Mouse (Mus musculus): ENCODE results near the gene Fars2. TPM values are rescaled to one million over a fixed set of nuclear protein-coding genes. Genes with fewer than 3 reads are reported as not detected.

Fars2 gene
- polyA plus RNA-seq, 1 experiment from 2014 or later = 33.5 TPM

GRCm38 (mm10) chr13:36200453-36200852 is 83.2 kb downstream of the Fars2 start:
- Histone ChIP-seq H3K4me1 (replicated peaks) (no peaks in the 10 kb centered on the region), H3K9me3 (no peaks in the 10 kb centered on the region), H3K27ac (no peak overlapping the region), H3K4me3 (no peak overlapping the region), H3K4me2 (no peak overlapping the region), H3K36me3 (no peaks in the 10 kb centered on the region), H3K9ac (no peak overlapping the region), H3K27me3 (no peaks in the 10 kb centered on the region)
- ATAC-seq (ENCODE audit: low FRiP score) = no peak
- WGBS = 94% methylated on average over 4 of the region's 4 CpGs

- Histone ChIP-seq H3K9me3 (no peaks in the 10 kb centered on the region), H3K36me3 (no peaks in the 10 kb centered on the region), H3K4me1 (replicated peaks) (no peaks in the 10 kb centered on the region; the same call in 1 of the 2 replicates), H3K4me3 (no peak overlapping the region), H3K4me2 (no peak overlapping the region), H3K27me3 (no peaks in the 10 kb centered on the region), H3K9ac (no peak overlapping the region), H3K27ac (no peak overlapping the region)
- 78% methylated on average over 2 of the region's 2 CpGs for WGBS
- ATAC-seq (ENCODE audit: low FRiP score) = no peak
Measured at GRCm38 (mm10) chr13:36202496-36202895, 85.3 kb downstream of the Fars2 start.

GRCm38 (mm10) chr13:36203014-36203413 is 85.8 kb downstream of the Fars2 start:
- no peak overlapping the region for H3K9ac ChIP-seq
- no peaks in the 10 kb centered on the region for H3K36me3 ChIP-seq
- no peaks in the 10 kb centered on the region; the same call in 1 of the 2 replicates for H3K4me1 ChIP-seq (replicated peaks)
- ATAC-seq (ENCODE audit: low FRiP score) = no peak
- H3K4me3 ChIP-seq = no peak overlapping the region
- WGBS = 91% methylated on average over 6 of the region's 6 CpGs
- no peak overlapping the region for H3K27ac ChIP-seq
- no peaks in the 10 kb centered on the region for H3K27me3 ChIP-seq
- no peaks in the 10 kb centered on the region for H3K9me3 ChIP-seq
- H3K4me2 ChIP-seq = no peak overlapping the region

GRCm38 (mm10) chr13:36204320-36204719 is 87.1 kb downstream of the Fars2 start:
- no peaks in the 10 kb centered on the region; the same call in none of the 2 replicates for H3K4me1 ChIP-seq (replicated peaks)
- H3K27me3 ChIP-seq = no peaks in the 10 kb centered on the region
- no peaks in the 10 kb centered on the region for H3K9me3 ChIP-seq
- no peaks in the 10 kb centered on the region for H3K36me3 ChIP-seq
- WGBS = 92% methylated on average over 3 of the region's 3 CpGs
- H3K4me2 ChIP-seq = no peak overlapping the region
- H3K27ac ChIP-seq = no peak overlapping the region
- H3K9ac ChIP-seq = no peak overlapping the region
- no peak for ATAC-seq (ENCODE audit: low FRiP score)
- no peak overlapping the region for H3K4me3 ChIP-seq

- no peaks in the 10 kb centered on the region for H3K36me3 ChIP-seq
- WGBS = 89% methylated on average over 3 of the region's 3 CpGs
- no peaks in the 10 kb centered on the region for H3K9me3 ChIP-seq
- no peak overlapping the region for H3K9ac ChIP-seq
- H3K27me3 ChIP-seq = no peaks in the 10 kb centered on the region
- no peaks in the 10 kb centered on the region; the same call in none of the 2 replicates for H3K4me1 ChIP-seq (replicated peaks)
- H3K27ac ChIP-seq = no peak overlapping the region
- ATAC-seq (ENCODE audit: low FRiP score) = no peak
- H3K4me2 ChIP-seq = no peak overlapping the region
- no peak overlapping the region for H3K4me3 ChIP-seq
Measured at GRCm38 (mm10) chr13:36210965-36211364, 93.8 kb downstream of the Fars2 start.

GRCm38 (mm10) chr13:36214056-36214455 is 96.8 kb downstream of the Fars2 start:
- WGBS = 92% methylated on average over 4 of the region's 4 CpGs
- no peaks in the 10 kb centered on the region for H3K27me3 ChIP-seq
- no peak overlapping the region for H3K27ac ChIP-seq
- H3K9ac ChIP-seq = no peak overlapping the region
- H3K9me3 ChIP-seq = no peaks in the 10 kb centered on the region
- H3K4me3 ChIP-seq = no peak overlapping the region
- H3K4me2 ChIP-seq = no peak overlapping the region
- H3K4me1 ChIP-seq (replicated peaks) = peaks cover 4% of the 10 kb centered on the region
- no peaks in the 10 kb centered on the region for H3K36me3 ChIP-seq
- ATAC-seq (ENCODE audit: low FRiP score) = no peak

- H3K27ac ChIP-seq = no peak overlapping the region
- no peak overlapping the region for H3K4me2 ChIP-seq
- H3K4me3 ChIP-seq = no peak overlapping the region
- H3K27me3 ChIP-seq = no peaks in the 10 kb centered on the region
- ATAC-seq (ENCODE audit: low FRiP score) = no peak
- H3K9me3 ChIP-seq = no peaks in the 10 kb centered on the region
- 82% methylated on average over 3 of the region's 3 CpGs for WGBS
- no peak overlapping the region for H3K9ac ChIP-seq
- H3K36me3 ChIP-seq = no peaks in the 10 kb centered on the region
- peaks cover 4% of the 10 kb centered on the region; the same call in 1 of the 2 replicates for H3K4me1 ChIP-seq (replicated peaks)
Measured at GRCm38 (mm10) chr13:36216005-36216404, 98.8 kb downstream of the Fars2 start.

GRCm38 (mm10) chr13:36218347-36218746 is 101.1 kb downstream of the Fars2 start:
- Histone ChIP-seq H3K9me3 (no peaks in the 10 kb centered on the region), H3K27ac (0 out of 2 replicates have a peak overlapping the region, but pooled peaks have one; percentile 3), H3K36me3 (no peaks in the 10 kb centered on the region), H3K27me3 (no peaks in the 10 kb centered on the region), H3K9ac (no peak overlapping the region), H3K4me1 (replicated peaks) (peaks cover 4% of the 10 kb centered on the region; the same call in 1 of the 2 replicates), H3K4me2 (no peak overlapping the region), H3K4me3 (no peak overlapping the region)
- no peak for ATAC-seq (ENCODE audit: low FRiP score)
- 53% methylated on average over 4 of the region's 4 CpGs for WGBS

- H3K27me3 ChIP-seq = no peaks in the 10 kb centered on the region
- no peaks in the 10 kb centered on the region for H3K9me3 ChIP-seq
- H3K4me1 ChIP-seq (replicated peaks) = peaks cover 4% of the 10 kb centered on the region; the same call in 1 of the 2 replicates
- no peak overlapping the region for H3K4me3 ChIP-seq
- H3K4me2 ChIP-seq = no peak overlapping the region
- 94% methylated on average over 5 of the region's 5 CpGs for WGBS
- no peaks in the 10 kb centered on the region for H3K36me3 ChIP-seq
- H3K9ac ChIP-seq = no peak overlapping the region
- H3K27ac ChIP-seq = no peak overlapping the region
- ATAC-seq (ENCODE audit: low FRiP score) = no peak
Measured at GRCm38 (mm10) chr13:36219506-36219905, 102.3 kb downstream of the Fars2 start.

GRCm38 (mm10) chr13:36221897-36222296 is 104.7 kb downstream of the Fars2 start:
- Histone ChIP-seq H3K36me3 (no peaks in the 10 kb centered on the region), H3K27ac (no peak overlapping the region), H3K9ac (no peak overlapping the region), H3K27me3 (no peaks in the 10 kb centered on the region), H3K4me3 (no peak overlapping the region), H3K4me2 (no peak overlapping the region), H3K4me1 (replicated peaks) (peaks cover 9% of the 10 kb centered on the region; the same call in 1 of the 2 replicates), H3K9me3 (no peaks in the 10 kb centered on the region)
- no peak for ATAC-seq (ENCODE audit: low FRiP score)
- 83% methylated on average over 1 of the region's 1 CpGs for WGBS

- Histone ChIP-seq H3K36me3 (no peaks in the 10 kb centered on the region), H3K27ac (no peak overlapping the region), H3K27me3 (no peaks in the 10 kb centered on the region), H3K9ac (no peak overlapping the region), H3K9me3 (no peaks in the 10 kb centered on the region), H3K4me3 (no peak overlapping the region), H3K4me2 (no peak overlapping the region), H3K4me1 (replicated peaks) (peaks cover 9% of the 10 kb centered on the region; the same call in 1 of the 2 replicates)
- ATAC-seq (ENCODE audit: low FRiP score) = no peak
Measured at GRCm38 (mm10) chr13:36222721-36223120, 105.5 kb downstream of the Fars2 start.

- H3K9ac ChIP-seq = no peak overlapping the region
- no peaks in the 10 kb centered on the region for H3K27me3 ChIP-seq
- H3K36me3 ChIP-seq = no peaks in the 10 kb centered on the region
- 0 out of 2 replicates have a peak, but pooled peaks cover 5% of the 10 kb centered on the region for H3K4me1 ChIP-seq (replicated peaks)
- no peaks in the 10 kb centered on the region for H3K9me3 ChIP-seq
- H3K27ac ChIP-seq = no peak overlapping the region
- no peak for ATAC-seq (ENCODE audit: low FRiP score)
- no peak overlapping the region for H3K4me2 ChIP-seq
- 87% methylated on average over 2 of the region's 2 CpGs for WGBS
- H3K4me3 ChIP-seq = no peak overlapping the region
Measured at GRCm38 (mm10) chr13:36224431-36224830, 107.2 kb downstream of the Fars2 start.

- Histone ChIP-seq H3K27ac (no peak overlapping the region), H3K4me1 (replicated peaks) (no peaks in the 10 kb centered on the region), H3K36me3 (no peaks in the 10 kb centered on the region), H3K4me2 (no peak overlapping the region), H3K9ac (no peak overlapping the region), H3K27me3 (no peaks in the 10 kb centered on the region), H3K4me3 (no peak overlapping the region), H3K9me3 (no peaks in the 10 kb centered on the region)
- 76% methylated on average over 1 of the region's 1 CpGs for WGBS
- ATAC-seq (ENCODE audit: low FRiP score) = no peak
Measured at GRCm38 (mm10) chr13:36242261-36242660, 125.0 kb downstream of the Fars2 start.

Data from hindbrain, embryonic 13.5 days (tissue).